Mouse (Mus musculus) C2C12 (cell line): ENCODE data around the gene Syt1.

ENCODE experiments used
- CTCF ChIP-seq: IDR thresholded peaks from one replicate; pipeline ENCODE4 v1.5.1; 2011; ENCODE audit not compliant: control insufficient read depth, insufficient read depth, insufficient read length
- MYOD1 ChIP-seq: IDR thresholded peaks from one replicate; pipeline ENCODE4 v1.6.1; 2011; ENCODE audit warnings: low read depth; ENCODE audit not compliant: control insufficient read depth, insufficient read length

- TF ChIP-seq CTCF: no peak
- no peak for TF ChIP-seq MYOD1
Measured at GRCm38 (mm10) chr10:108455883-108456282, 554.9 kb downstream of the Syt1 start.
